Mouse (Mus musculus) forebrain, embryonic 12.5 days (tissue): ENCODE data around the gene Slx4. TPM values are rescaled to one million over a fixed set of nuclear protein-coding genes. Genes with fewer than 3 reads are reported as not detected.
A peak's percentile ranks its signal among the peaks of the same experiment; 100 is the strongest.

Source experiments
- ATAC-seq: fragments of 200-750 bp; cut with Nextera tagmentation; 2 replicates; pipeline ENCODE4 v1.8.0; 2017; ENCODE audit warnings: moderate TSS enrichment; ENCODE audit not compliant: low FRiP score
- H3K27ac ChIP-seq: fragments of 300-500 bp; sonication (generic); 2 replicates; pipeline ENCODE4 v1.5.1; 2016; ENCODE audit warnings: mild to moderate bottlenecking
- H3K27me3 ChIP-seq: fragments of 300-500 bp; sonication (generic); 2 replicates; pipeline ENCODE4 v1.6.1; 2016; ENCODE audit warnings: mild to moderate bottlenecking
- H3K36me3 ChIP-seq: fragments of 300-500 bp; sonication (generic); replicated peaks from 2 replicates; pipeline ENCODE4 v1.6.1; 2016; ENCODE audit warnings: mild to moderate bottlenecking
- H3K4me1 ChIP-seq: fragments of 300-500 bp; sonication (generic); 2 replicates; pipeline ENCODE4 v1.6.1; 2016
- H3K4me2 ChIP-seq: fragments of 300-500 bp; sonication (generic); 2 replicates; pipeline ENCODE4 v1.6.1; 2016; ENCODE audit warnings: mild to moderate bottlenecking, moderate library complexity
- H3K4me3 ChIP-seq: fragments of 300-500 bp; sonication (generic); replicated peaks from 2 replicates; pipeline ENCODE4 v1.5.1; 2016; ENCODE audit warnings: mild to moderate bottlenecking
- H3K9ac ChIP-seq: fragments of 300-500 bp; sonication (generic); 2 replicates; pipeline ENCODE4 v1.6.1; 2016; ENCODE audit warnings: mild to moderate bottlenecking
- H3K9me3 ChIP-seq: fragments of 300-500 bp; sonication (generic); 2 replicates; pipeline ENCODE4 v1.6.1; 2016
- WGBS: fragments of 180-500 bp; shearing (Covaris S2); methylation state at CpG from one replicate; pipeline ENCODE4 v1.1.7; 2016; 5-methylcytosine and 5-hydroxymethylcytosine counted together
- polyA plus RNA-seq: library from polyadenylated mRNA; unstranded; fragments of >200 nt; fragmentation: Nextera tagmentation; extraction: Ambion mirVana; gene quantifications from 2 replicates; pipeline ENCODE4 v1.2.1, GENCODE M21; 2016

The Slx4 gene
- 29.5 and 31.3 TPM in 2 replicates for polyA plus RNA-seq

GRCm38 (mm10) chr16:4003489-4004398 lies at the start of gene Slx4:
TSS of gene Slx4 (minus strand) at chr16:4003770.
- WGBS: under 1% methylated on average over 58 of the region's 58 CpGs
- peaks cover 25% of the 10 kb centered on the region for H3K36me3 ChIP-seq

GRCm38 (mm10) chr16:4052601-4053000 lies 49.0 kb upstream of the Slx4 start:
- H3K27me3 ChIP-seq: no peaks in the 10 kb centered on the region
- no peak for ATAC-seq
- no peaks in the 10 kb centered on the region for H3K4me1 ChIP-seq
- H3K27ac ChIP-seq: no peak overlapping the region
- H3K36me3 ChIP-seq: peaks cover 71% of the 10 kb centered on the region
- no peak overlapping the region for H3K4me3 ChIP-seq
- H3K9ac ChIP-seq: no peak overlapping the region
- H3K4me2 ChIP-seq: no peak overlapping the region
- 98% methylated on average over 4 of the region's 4 CpGs for WGBS
- no peaks in the 10 kb centered on the region for H3K9me3 ChIP-seq

More at GRCm38 (mm10) chr16:4003489-4004398, at the start of gene Slx4:
- no peaks in the 10 kb centered on the region for H3K9me3 ChIP-seq
- H3K9ac ChIP-seq: peak within 1 kb of the TSS; percentile 92
- H3K27ac ChIP-seq: peak within 1 kb of the TSS; percentile 86
- H3K27me3 ChIP-seq: no peaks in the 10 kb centered on the region
- ATAC-seq: peak; percentile 97
- peak within 1 kb of the TSS; percentile 81 for H3K4me3 ChIP-seq
- peaks cover 14% of the 10 kb centered on the region for H3K4me1 ChIP-seq
- H3K4me2 ChIP-seq: peak within 1 kb of the TSS; percentile 75

GRCm38 (mm10) chr16:4045524-4045923 lies 42.0 kb upstream of the Slx4 start:
- no peak overlapping the region for H3K9ac ChIP-seq
- 80% methylated on average over 4 of the region's 4 CpGs for WGBS
- H3K4me2 ChIP-seq: no peak overlapping the region
- H3K4me1 ChIP-seq: no peaks in the 10 kb centered on the region
- H3K4me3 ChIP-seq: no peak overlapping the region
- ATAC-seq: no peak
- H3K27ac ChIP-seq: no peak overlapping the region
- peaks cover 75% of the 10 kb centered on the region for H3K36me3 ChIP-seq
- H3K27me3 ChIP-seq: no peaks in the 10 kb centered on the region
- no peaks in the 10 kb centered on the region for H3K9me3 ChIP-seq

- no peaks in the 10 kb centered on the region for H3K9me3 ChIP-seq
- no peak overlapping the region for H3K9ac ChIP-seq
- H3K27ac ChIP-seq: no peak overlapping the region
- H3K4me3 ChIP-seq: no peak overlapping the region
- H3K36me3 ChIP-seq: peaks cover 76% of the 10 kb centered on the region
- no peaks in the 10 kb centered on the region for H3K4me1 ChIP-seq
- H3K4me2 ChIP-seq: no peak overlapping the region
- ATAC-seq: no peak
- no peaks in the 10 kb centered on the region for H3K27me3 ChIP-seq
- WGBS: 99% methylated on average over 2 of the region's 2 CpGs
These were observed 40.5 kb upstream of the Slx4 start for GRCm38 (mm10) chr16:4044093-4044492.

GRCm38 (mm10) chr16:4041646-4042045 lies 38.1 kb upstream of the Slx4 start:
- Histone ChIP-seq H3K27me3 (no peaks in the 10 kb centered on the region), H3K27ac (no peak overlapping the region), H3K9me3 (no peaks in the 10 kb centered on the region), H3K9ac (no peak overlapping the region), H3K4me3 (no peak overlapping the region), H3K36me3 (peaks cover 76% of the 10 kb centered on the region), H3K4me1 (no peaks in the 10 kb centered on the region), H3K4me2 (no peak overlapping the region)
- WGBS: over 99% methylated on average over 4 of the region's 4 CpGs
- ATAC-seq: no peak

- no peak for ATAC-seq
- Histone ChIP-seq H3K36me3 (peaks cover 67% of the 10 kb centered on the region), H3K9me3 (no peaks in the 10 kb centered on the region), H3K4me3 (no peak overlapping the region), H3K9ac (no peak overlapping the region), H3K4me2 (no peak overlapping the region), H3K4me1 (no peaks in the 10 kb centered on the region), H3K27me3 (no peaks in the 10 kb centered on the region), H3K27ac (no peak overlapping the region)
- 88% methylated on average over 5 of the region's 5 CpGs for WGBS
These were observed 36.6 kb upstream of the Slx4 start for GRCm38 (mm10) chr16:4040206-4040605.

GRCm38 (mm10) chr16:4037690-4038089 lies 34.1 kb upstream of the Slx4 start:
- no peak overlapping the region for H3K9ac ChIP-seq
- H3K4me3 ChIP-seq: no peak overlapping the region
- no peaks in the 10 kb centered on the region for H3K27me3 ChIP-seq
- H3K9me3 ChIP-seq: no peaks in the 10 kb centered on the region
- H3K4me2 ChIP-seq: no peak overlapping the region
- 94% methylated on average over 7 of the region's 7 CpGs for WGBS
- H3K4me1 ChIP-seq: no peaks in the 10 kb centered on the region
- no peak overlapping the region for H3K27ac ChIP-seq
- H3K36me3 ChIP-seq: peaks cover 48% of the 10 kb centered on the region
- no peak for ATAC-seq

- peaks cover 48% of the 10 kb centered on the region for H3K36me3 ChIP-seq
- no peak for ATAC-seq
These were observed 33.2 kb upstream of the Slx4 start, which contains the start of gene Dnase1 for GRCm38 (mm10) chr16:4036807-4037206. TSS of gene Dnase1 (plus strand) at chr16:4036942.

GRCm38 (mm10) chr16:4035575-4035974 lies 32.0 kb upstream of the Slx4 start:
- H3K27me3 ChIP-seq: no peaks in the 10 kb centered on the region
- H3K9ac ChIP-seq: no peak overlapping the region
- no peak overlapping the region for H3K4me3 ChIP-seq
- no peak overlapping the region for H3K4me2 ChIP-seq
- no peaks in the 10 kb centered on the region for H3K4me1 ChIP-seq
- WGBS: 89% methylated on average over 2 of the region's 2 CpGs
- H3K9me3 ChIP-seq: no peaks in the 10 kb centered on the region
- peaks cover 42% of the 10 kb centered on the region for H3K36me3 ChIP-seq
- H3K27ac ChIP-seq: no peak overlapping the region
- no peak for ATAC-seq

More at GRCm38 (mm10) chr16:4036807-4037206, 33.2 kb upstream of the Slx4 start, which contains the start of gene Dnase1:
- H3K4me3 ChIP-seq: no peak within 1 kb of the TSS
- no peaks in the 10 kb centered on the region for H3K27me3 ChIP-seq
- no peak within 1 kb of the TSS for H3K27ac ChIP-seq
- no peaks in the 10 kb centered on the region for H3K4me1 ChIP-seq
- WGBS: 93% methylated on average over 5 of the region's 5 CpGs
- H3K4me2 ChIP-seq: no peak within 1 kb of the TSS
- H3K9me3 ChIP-seq: no peaks in the 10 kb centered on the region
- H3K9ac ChIP-seq: no peak within 1 kb of the TSS

GRCm38 (mm10) chr16:4034476-4034875 lies 30.9 kb upstream of the Slx4 start:
- H3K27me3 ChIP-seq: no peaks in the 10 kb centered on the region
- no peaks in the 10 kb centered on the region for H3K9me3 ChIP-seq
- H3K4me3 ChIP-seq: no peak overlapping the region
- no peak overlapping the region for H3K4me2 ChIP-seq
- ATAC-seq: no peak
- no peaks in the 10 kb centered on the region for H3K4me1 ChIP-seq
- WGBS: 81% methylated on average over 3 of the region's 3 CpGs
- no peak overlapping the region for H3K9ac ChIP-seq
- no peak overlapping the region for H3K27ac ChIP-seq
- peaks cover 32% of the 10 kb centered on the region for H3K36me3 ChIP-seq

- peaks cover 27% of the 10 kb centered on the region for H3K36me3 ChIP-seq
- H3K9ac ChIP-seq: no peak overlapping the region
- H3K27ac ChIP-seq: no peak overlapping the region
- no peaks in the 10 kb centered on the region for H3K9me3 ChIP-seq
- ATAC-seq: no peak
- H3K4me3 ChIP-seq: no peak overlapping the region
- H3K27me3 ChIP-seq: no peaks in the 10 kb centered on the region
- 63% methylated on average over 5 of the region's 5 CpGs for WGBS
- no peaks in the 10 kb centered on the region for H3K4me1 ChIP-seq
- no peak overlapping the region for H3K4me2 ChIP-seq
These were observed 30.4 kb upstream of the Slx4 start for GRCm38 (mm10) chr16:4033971-4034370.

GRCm38 (mm10) chr16:4032341-4032748 lies 28.8 kb upstream of the Slx4 start:
- WGBS: 91% methylated on average over 6 of the region's 6 CpGs
- no peak overlapping the region for H3K4me2 ChIP-seq
- peaks cover 11% of the 10 kb centered on the region for H3K36me3 ChIP-seq
- no peak overlapping the region for H3K27ac ChIP-seq
- no peaks in the 10 kb centered on the region for H3K4me1 ChIP-seq
- H3K4me3 ChIP-seq: no peak overlapping the region
- no peaks in the 10 kb centered on the region for H3K9me3 ChIP-seq
- no peaks in the 10 kb centered on the region for H3K27me3 ChIP-seq
- no peak for ATAC-seq
- no peak overlapping the region for H3K9ac ChIP-seq
